Mouse (Mus musculus) liver, adult 2 months (tissue): ENCODE results near the gene Myh3.

Experiments
- CTCF ChIP-seq: fragments of 200-500 bp; IDR thresholded peaks from 2 replicates; pipeline ENCODE4 v1.5.1; 2011; ENCODE audit warnings: low read depth, low read length, control low read depth
- POLR2A ChIP-seq: fragments of 200-500 bp; IDR thresholded peaks from 2 replicates; pipeline ENCODE4 v1.6.1; 2011; ENCODE audit warnings: low read length, control low read depth; ENCODE audit not compliant: insufficient read depth; ENCODE audit errors: extremely low read depth

GRCm38 (mm10) chr11:67082188-67082587, 4.1 kb downstream of the Myh3 start:
- no peak for TF ChIP-seq CTCF
- no peak for TF ChIP-seq POLR2A
